Mouse (Mus musculus) cerebellum, postnatal 36 days (tissue): ENCODE results near the gene Myrip.

ENCODE experiments used
- DNase-seq, 2 experiments: peaks; one replicate each; pipeline ENCODE4 v3.0.0; 2021 to 2022; ENCODE audit warnings: mixed read lengths in 2 of 2

Myrip gene

DNA sequence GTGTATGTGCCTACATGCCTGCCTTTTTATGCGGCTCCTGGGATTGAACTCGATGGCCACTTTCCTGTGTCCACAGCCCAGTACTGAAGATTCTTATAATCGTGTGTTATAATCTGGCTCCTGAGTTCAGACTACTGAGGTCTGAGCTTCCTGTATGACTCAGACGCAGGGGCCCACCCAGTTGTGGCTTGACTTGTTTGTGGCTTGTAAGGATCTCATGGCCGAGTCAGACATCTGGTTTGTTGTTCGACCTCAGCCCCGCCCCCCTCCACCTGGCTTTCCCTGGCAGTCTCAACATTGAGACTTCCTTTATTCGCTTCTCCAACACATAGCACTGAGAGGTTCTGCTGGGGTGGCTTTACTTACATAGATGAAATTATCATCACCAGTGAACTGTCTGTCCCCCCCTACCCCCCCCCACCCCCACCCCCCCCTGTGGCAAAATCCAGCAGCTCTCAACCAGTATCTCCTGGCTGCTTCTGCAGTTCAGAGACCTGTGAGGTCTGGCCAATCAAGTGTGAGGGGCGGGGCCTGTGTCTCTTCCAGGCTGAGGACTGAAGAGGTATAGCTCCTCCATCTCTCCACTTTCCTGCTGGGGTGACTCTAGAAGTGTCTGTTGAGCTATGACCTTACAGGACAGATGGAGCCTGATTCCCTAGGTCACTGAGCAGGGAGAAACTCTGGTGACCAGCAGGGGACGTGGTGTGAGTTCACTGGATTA lies 38.8 kb downstream of the Myrip start:
- DNase-seq = no peak

DNA sequence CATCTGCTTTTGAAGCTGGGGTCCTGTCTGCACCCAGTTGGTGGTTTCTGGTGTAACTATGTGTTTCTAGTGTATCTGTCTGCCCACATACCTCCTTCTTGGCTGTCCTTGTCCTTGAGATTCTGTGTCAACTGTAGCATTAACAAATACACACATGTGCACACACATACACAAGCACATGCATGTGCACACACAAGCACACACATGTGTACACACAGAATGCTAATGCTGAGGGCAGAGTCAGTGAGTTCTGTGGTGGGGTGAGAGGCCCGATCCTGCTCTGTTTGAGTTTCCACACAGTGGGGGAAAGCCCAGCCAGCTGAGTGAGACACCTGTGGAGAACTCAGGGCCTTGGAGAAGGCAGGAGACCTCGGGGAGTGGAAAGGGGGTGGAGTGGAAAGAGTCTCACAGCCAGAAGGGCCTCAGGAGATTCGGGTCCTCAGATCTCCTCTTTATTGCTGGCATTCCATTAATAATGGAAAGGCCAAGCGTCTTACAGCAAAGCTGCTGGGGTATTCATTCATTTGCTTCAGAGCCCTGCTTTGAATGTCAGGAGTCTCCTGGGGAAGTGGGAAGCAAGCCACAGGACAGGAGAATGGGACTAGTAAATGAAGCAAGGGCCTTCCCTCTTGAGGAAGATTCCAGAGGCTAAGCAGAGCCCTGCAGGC lies 41.9 kb downstream of the Myrip start:
- no peak for DNase-seq

DNA sequence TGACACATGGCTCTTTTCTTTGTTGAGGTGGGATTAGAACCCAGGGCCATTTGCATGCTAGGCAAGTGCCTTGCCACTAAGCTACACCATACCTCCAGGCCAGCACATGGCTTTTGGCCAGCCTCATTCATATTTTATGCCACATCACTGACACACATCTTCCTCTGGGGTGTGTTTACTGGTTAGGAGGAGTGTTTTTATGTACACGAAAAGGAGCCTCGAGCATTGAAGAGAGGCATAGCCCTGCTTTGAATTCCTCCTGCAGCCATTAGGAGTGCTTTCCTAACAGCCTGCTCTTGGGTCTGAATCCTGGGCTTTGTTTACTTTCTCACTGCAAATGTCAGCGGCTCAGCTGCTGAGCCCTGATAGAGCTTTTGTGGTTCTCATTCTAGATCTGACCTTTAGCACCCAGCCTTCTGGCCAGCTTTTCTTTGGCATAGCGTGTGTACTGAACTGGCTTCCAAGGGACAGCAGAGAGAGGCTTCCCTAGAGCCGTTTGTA lies 44.4 kb downstream of the Myrip start:
- DNase-seq = no peak

DNA sequence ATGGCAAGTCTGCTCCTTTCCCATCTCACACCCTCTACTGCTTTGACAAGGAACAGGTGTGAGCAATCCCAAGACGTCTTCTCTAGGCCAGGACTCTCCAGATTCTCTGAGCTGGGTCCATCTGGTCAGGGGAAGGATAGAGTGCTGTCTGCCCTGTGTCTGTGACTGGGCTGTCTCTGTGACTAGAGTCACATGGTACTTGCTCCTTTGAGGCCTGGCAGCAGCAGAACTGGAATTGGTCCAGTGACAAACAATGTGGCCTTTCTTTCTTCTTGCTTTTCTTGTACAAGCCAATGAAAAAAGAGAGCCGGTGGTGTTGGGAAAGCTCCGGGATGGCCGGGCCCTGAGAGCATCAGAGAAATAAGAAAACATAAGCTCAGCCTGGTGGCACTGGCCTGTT lies 47.8 kb downstream of the Myrip start:
- peak; percentile 37 to 38 for DNase-seq

GRCm38 (mm10) chr9:120350346-120350745 lies 49.0 kb downstream of the Myrip start:
- no peak for DNase-seq

DNA sequence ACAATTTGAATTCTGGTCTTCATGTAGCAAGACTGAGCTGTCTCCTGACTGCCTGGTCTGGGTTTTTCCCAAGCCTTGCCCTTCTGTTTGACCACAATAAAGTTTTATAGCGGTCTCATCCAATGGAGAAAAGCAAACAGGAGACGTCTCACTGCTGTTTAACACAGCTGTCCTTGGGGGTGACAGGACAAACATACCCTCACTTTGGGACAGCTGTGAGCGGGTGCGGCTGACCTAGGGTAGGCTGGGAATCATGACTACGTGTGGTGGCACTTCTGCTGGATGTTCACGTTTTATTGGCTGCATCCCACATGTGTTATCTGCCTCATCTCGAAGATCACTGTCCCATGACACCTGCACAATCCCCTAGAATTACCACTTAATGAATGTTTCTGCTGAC lies 49.7 kb downstream of the Myrip start:
- DNase-seq = no peak

DNA sequence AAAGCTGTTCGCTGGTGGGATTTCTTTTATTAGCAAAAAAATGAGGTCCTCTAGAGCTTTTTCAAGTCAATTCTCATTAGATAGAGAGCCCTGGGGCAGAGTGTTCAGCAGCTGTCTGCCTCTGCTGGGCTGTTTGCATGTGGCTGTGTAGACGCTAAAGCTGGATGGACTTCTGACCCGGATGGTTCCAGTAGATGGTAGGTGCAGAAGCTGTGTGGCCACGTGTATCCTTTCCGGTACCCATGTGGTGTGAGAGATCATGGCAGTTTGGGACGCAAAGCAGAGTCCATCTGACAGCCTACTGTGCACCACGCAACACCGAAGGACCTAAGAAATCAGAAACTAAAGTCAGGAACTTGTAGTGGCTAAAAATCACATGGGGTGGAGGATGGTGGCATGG lies 50.2 kb downstream of the Myrip start:
- DNase-seq = no peak

- no peak for DNase-seq
These were observed 51.7 kb downstream of the Myrip start for GRCm38 (mm10) chr9:120353036-120353435.

GRCm38 (mm10) chr9:120353967-120354366 lies 52.7 kb downstream of the Myrip start:
- DNase-seq = no peak

DNA sequence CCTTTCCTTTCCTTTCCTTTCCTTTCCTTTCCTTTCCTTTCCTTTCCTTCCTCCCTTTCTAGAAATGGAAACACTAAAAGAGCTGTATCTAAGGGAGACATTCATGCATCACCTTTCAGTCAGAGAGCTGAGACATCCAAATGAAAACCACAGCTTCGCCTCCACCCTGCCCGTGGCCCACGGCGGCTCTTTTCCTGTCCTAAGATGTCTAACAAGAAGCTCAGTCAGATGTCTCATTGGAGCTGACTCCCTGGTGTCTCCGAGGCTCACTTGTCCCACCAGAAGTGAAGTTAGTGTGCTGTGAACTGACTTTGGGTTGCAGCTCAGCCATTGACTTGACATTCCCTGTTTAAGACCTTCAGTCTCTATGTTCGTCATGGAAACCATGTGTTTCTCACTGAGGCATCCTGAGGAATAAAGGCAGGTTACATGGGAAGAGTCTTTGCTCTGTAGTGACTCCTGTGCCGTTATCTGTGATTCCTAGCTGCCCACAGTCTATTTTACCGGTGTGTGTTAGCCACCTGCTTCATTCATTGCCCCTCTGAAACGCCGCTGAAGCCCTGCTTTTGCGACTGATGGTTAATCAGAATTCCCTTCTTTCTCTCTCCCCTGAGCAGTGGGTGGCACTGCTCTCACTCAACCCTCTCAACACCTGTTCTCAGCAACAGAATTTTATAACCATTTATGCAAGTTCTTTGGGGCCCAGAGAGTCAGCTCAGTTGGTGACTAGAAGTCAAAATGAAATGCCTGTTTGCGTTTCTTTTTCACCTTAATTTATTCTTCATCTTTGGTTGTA lies 53.4 kb downstream of the Myrip start:
- DNase-seq = no peak

GRCm38 (mm10) chr9:120356490-120356889 lies 55.2 kb downstream of the Myrip start:
- DNase-seq = no peak

- DNase-seq = no peak
These were observed 56.7 kb downstream of the Myrip start for GRCm38 (mm10) chr9:120358060-120358459.

DNA sequence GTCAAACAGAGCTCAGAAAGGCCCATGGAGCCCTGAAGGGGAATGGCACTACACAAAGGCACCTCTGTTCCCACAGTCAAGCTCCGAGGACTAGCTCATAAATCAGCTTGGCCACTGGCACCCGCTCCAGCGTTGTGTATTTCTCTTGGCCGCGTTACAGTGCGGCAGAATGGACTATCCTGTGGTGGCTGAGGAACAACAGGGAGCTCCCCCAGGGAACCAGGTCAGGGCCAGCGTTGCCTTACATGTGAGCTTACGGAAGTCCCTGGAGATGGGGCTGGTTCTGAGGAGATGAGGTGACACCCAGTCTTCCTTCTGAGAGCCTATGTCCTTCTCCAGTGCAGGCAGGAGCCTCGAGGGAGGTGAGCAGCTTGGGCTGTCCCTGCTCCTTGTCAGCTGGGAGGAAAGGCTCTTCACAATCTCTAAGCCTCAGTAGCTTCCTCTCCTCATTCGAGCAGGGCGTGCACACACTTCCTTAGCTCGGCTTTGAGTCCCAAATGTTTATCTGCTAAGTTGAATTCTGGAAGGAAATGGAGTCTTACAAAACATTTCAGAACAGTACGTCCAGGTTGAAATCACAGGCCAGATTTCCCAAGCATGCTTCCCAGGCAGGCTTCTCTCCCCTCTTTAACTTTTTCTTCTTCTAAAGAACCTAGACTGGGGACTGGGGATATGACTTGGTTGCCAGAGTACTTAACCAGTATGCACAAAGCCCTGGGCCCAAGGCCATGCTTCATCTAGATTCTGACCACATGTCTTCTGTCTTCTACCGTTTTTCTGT lies 59.3 kb downstream of the Myrip start:
- DNase-seq = peak; percentile 34 to 40

DNA sequence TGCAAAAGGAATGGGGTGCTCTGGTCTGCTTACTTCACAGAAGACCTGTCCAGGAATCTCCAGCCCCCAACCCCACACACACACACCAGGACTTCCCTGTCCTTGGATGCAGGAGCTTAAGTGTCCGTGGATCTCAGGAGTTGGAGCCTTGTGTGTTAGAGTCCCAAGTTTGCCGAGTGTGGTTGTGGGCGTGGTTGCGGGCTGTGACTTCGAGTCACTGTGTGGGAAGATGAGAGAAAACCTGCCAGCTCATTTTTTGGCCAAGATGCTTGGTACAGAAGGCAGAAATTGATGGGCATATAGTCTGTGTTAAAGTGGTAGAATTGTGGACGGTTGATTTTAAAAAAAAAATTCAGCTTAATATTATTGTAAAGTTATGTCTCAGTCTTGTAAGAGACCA lies 60.3 kb downstream of the Myrip start:
- no peak for DNase-seq

- DNase-seq = no peak
These were observed 61.4 kb downstream of the Myrip start for GRCm38 (mm10) chr9:120362684-120363083.

DNA sequence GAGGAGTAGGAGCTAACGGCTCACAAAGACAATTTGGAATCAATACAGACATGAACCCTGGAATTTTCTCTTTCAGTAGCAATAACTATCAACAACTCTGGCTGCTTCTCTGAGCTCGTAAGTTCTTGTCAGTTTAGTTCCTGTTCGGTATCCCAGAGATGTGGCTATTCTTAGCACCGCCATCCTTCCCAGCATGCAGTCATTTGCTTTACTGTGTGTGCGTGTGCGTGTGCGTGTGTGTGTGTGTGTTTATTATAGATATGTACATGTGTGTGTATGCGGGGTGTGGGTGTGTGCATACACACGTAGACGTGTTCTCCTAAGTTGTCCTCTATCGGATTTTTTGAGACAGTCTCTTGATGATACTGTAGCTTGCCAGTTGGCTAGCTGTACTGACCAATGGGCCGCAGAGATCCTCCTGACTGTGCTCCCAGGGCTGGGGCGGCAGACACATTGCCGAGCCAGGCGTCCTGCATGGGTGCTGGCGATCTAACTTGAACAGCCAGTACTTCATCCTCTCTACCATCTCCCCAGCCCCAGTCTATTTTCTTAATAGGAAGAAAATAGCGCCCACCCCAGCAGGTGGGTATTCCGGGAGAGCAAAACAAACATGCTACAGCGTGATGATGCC lies 63.5 kb downstream of the Myrip start:
- no peak for DNase-seq

GRCm38 (mm10) chr9:120367526-120367925 lies 66.2 kb downstream of the Myrip start:
- no peak for DNase-seq

DNA sequence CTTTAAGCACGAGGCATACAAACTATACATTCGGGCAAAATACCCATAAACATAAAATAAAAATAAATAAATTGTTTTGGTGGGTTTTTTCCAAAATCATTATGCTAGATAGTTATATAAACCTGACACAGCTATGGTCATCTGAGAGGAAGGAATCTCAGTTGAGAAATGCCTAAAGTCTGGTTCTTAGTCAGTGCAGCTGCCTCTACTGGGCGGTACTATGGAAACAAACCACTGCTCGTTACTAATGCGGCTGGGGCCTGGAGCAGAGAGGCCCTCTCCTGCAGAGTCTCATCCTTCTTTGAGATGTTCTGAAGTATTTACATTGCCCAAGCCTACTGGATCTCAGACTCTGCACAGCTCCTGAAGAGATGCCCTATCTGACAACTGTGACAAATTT lies 70.3 kb downstream of the Myrip start:
- DNase-seq = no peak

DNA sequence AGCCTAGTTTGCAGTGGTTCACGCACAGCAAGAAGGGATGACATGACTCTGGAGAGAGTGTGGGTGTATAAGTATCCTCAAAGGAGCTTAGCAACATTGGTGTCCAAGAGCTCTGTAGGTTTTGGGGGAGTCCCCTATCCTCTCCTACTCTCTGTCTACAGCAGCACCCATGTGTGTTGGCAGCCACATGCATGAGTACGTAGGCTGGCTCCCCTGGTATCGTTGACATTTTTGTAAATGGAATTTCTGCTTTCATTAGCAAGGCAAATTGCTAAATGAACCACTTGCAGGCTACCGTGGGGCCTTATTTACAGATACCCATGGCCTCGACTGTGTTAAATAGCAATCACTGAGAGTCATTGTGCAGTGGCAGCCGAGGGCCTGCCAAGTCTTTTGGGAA lies 71.0 kb downstream of the Myrip start:
- no peak for DNase-seq

- peak; percentile 56 to 60 for DNase-seq
These were observed 76.4 kb downstream of the Myrip start for GRCm38 (mm10) chr9:120377726-120378125.

- no peak for DNase-seq
These were observed 93.9 kb downstream of the Myrip start for GRCm38 (mm10) chr9:120395188-120395587.

- peak; percentile 15 to 27 for DNase-seq
These were observed 95.4 kb downstream of the Myrip start for GRCm38 (mm10) chr9:120396579-120397185.
